Mouse (Mus musculus): ENCODE measurements at regions not wholly inside any gene's neighbourhood (a gene's known extent, or its start where the extent isn't known, plus 50 kb on each side); places are given as distances from the start of the nearest gene placed in this dataset.

- no peak overlapping the region for H3K4me3 ChIP-seq (ENCODE audit: low read depth, low read length)
- no peak overlapping the region for H3K4me2 ChIP-seq (replicated peaks; ENCODE audit: low read depth, low read length)
- H3K27me3 ChIP-seq (ENCODE audit: control insufficient read depth, insufficient read depth, low read length) = no peaks in the 10 kb centered on the region
- H3K9ac ChIP-seq (replicated peaks; ENCODE audit: low read depth, low read length) = no peak overlapping the region
- ATAC-seq (ENCODE audit: insufficient number of reproducible peaks, insufficient read depth, low FRiP score, low read depth) = no peak
- no peaks in the 10 kb centered on the region for H3K4me1 ChIP-seq (ENCODE audit: control insufficient read depth, insufficient read depth, low read length)
- no peak overlapping the region for H3K27ac ChIP-seq (ENCODE audit: low read length)
- no peaks in the 10 kb centered on the region for H3K9me3 ChIP-seq (ENCODE audit: control insufficient read depth, low read depth, low read length)
- no peaks in the 10 kb centered on the region for H3K36me3 ChIP-seq (ENCODE audit: control insufficient read depth, insufficient read depth, low read length)
- WGBS = 76% methylated on average over 5 of the region's 5 CpGs
These were observed 642.7 kb upstream of the Intu start for GRCm38 (mm10) chr3:39888376-39888775.

DNA sequence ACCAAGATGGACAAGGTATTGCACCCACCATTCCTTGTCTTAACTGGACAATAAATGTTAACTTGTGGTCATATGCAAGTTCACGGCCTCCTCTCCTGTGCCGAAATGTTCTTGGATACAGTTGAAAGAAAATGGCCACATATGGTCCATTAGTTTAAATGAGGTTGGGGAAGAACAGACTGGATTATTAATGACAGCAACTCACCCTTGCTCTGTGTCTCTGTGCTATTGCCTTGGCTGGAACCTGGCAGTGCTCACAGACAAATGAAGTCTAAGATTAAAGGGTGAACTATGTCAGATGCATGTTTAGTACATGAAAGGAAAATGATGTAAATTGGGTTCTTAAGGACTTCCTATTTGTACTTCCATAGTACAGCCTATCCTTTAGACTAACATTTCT lies 641.9 kb upstream of the Intu start:
- Histone ChIP-seq H3K27me3 (ENCODE audit: control insufficient read depth, insufficient read depth, low read length) (no peaks in the 10 kb centered on the region), H3K4me2 (replicated peaks; ENCODE audit: low read depth, low read length) (no peak overlapping the region), H3K9ac (replicated peaks; ENCODE audit: low read depth, low read length) (no peak overlapping the region), H3K9me3 (ENCODE audit: control insufficient read depth, low read depth, low read length) (no peaks in the 10 kb centered on the region), H3K4me3 (ENCODE audit: low read depth, low read length) (no peak overlapping the region), H3K4me1 (ENCODE audit: control insufficient read depth, insufficient read depth, low read length) (no peaks in the 10 kb centered on the region), H3K27ac (ENCODE audit: low read length) (no peak overlapping the region), H3K36me3 (ENCODE audit: control insufficient read depth, insufficient read depth, low read length) (no peaks in the 10 kb centered on the region)
- no peak for ATAC-seq (ENCODE audit: insufficient number of reproducible peaks, insufficient read depth, low FRiP score, low read depth)
- WGBS = 72% methylated on average over 2 of the region's 2 CpGs

- no peak for ATAC-seq (ENCODE audit: insufficient number of reproducible peaks, insufficient read depth, low FRiP score, low read depth)
These were observed 632.1 kb upstream of the Intu start for GRCm38 (mm10) chr3:39898961-39899360.

GRCm38 (mm10) chr3:39900207-39900606 lies 630.9 kb upstream of the Intu start:
- WGBS = 65% methylated on average over 2 of the region's 2 CpGs
- H3K36me3 ChIP-seq (ENCODE audit: control insufficient read depth, insufficient read depth, low read length) = no peaks in the 10 kb centered on the region

More at GRCm38 (mm10) chr3:39898961-39899360, 632.1 kb upstream of the Intu start:
- no peaks in the 10 kb centered on the region for H3K9me3 ChIP-seq (ENCODE audit: control insufficient read depth, low read depth, low read length)
- no peaks in the 10 kb centered on the region for H3K27me3 ChIP-seq (ENCODE audit: control insufficient read depth, insufficient read depth, low read length)
- no peaks in the 10 kb centered on the region for H3K36me3 ChIP-seq (ENCODE audit: control insufficient read depth, insufficient read depth, low read length)
- 60% methylated on average over 5 of the region's 5 CpGs for WGBS
- H3K4me2 ChIP-seq (replicated peaks; ENCODE audit: low read depth, low read length) = no peak overlapping the region
- H3K27ac ChIP-seq (ENCODE audit: low read length) = no peak overlapping the region
- no peak overlapping the region for H3K4me3 ChIP-seq (ENCODE audit: low read depth, low read length)
- H3K4me1 ChIP-seq (ENCODE audit: control insufficient read depth, insufficient read depth, low read length) = no peaks in the 10 kb centered on the region
- H3K9ac ChIP-seq (replicated peaks; ENCODE audit: low read depth, low read length) = no peak overlapping the region

DNA sequence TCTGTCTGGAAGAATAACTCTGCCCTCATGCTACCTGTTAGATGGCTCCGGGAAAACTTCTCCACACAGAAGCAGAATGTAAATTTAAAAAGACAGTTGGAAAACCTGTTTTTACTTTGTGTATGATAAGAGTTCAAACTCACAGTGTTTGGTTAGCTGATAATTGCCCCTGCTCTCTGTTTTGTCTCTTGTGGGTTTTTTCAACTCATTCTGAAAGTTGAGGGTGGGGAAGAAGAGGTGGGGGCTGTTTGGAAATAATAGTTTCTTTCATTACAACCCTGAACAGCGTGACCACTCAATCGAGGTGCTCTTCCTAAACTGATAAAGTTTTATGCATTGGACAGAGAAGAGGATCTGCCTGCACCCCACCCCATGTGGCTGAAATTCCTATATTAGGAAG lies 626.7 kb upstream of the Intu start:
- no peaks in the 10 kb centered on the region for H3K4me1 ChIP-seq (ENCODE audit: control insufficient read depth, insufficient read depth, low read length)
- no peak for ATAC-seq (ENCODE audit: insufficient number of reproducible peaks, insufficient read depth, low FRiP score, low read depth)

More at GRCm38 (mm10) chr3:39900207-39900606, 630.9 kb upstream of the Intu start:
- no peak overlapping the region for H3K4me2 ChIP-seq (replicated peaks; ENCODE audit: low read depth, low read length)
- H3K9ac ChIP-seq (replicated peaks; ENCODE audit: low read depth, low read length) = no peak overlapping the region
- H3K4me3 ChIP-seq (ENCODE audit: low read depth, low read length) = no peak overlapping the region
- H3K27ac ChIP-seq (ENCODE audit: low read length) = no peak overlapping the region
- ATAC-seq (ENCODE audit: insufficient number of reproducible peaks, insufficient read depth, low FRiP score, low read depth) = no peak
- H3K9me3 ChIP-seq (ENCODE audit: control insufficient read depth, low read depth, low read length) = no peaks in the 10 kb centered on the region
- H3K27me3 ChIP-seq (ENCODE audit: control insufficient read depth, insufficient read depth, low read length) = no peaks in the 10 kb centered on the region
- no peaks in the 10 kb centered on the region for H3K4me1 ChIP-seq (ENCODE audit: control insufficient read depth, insufficient read depth, low read length)

DNA sequence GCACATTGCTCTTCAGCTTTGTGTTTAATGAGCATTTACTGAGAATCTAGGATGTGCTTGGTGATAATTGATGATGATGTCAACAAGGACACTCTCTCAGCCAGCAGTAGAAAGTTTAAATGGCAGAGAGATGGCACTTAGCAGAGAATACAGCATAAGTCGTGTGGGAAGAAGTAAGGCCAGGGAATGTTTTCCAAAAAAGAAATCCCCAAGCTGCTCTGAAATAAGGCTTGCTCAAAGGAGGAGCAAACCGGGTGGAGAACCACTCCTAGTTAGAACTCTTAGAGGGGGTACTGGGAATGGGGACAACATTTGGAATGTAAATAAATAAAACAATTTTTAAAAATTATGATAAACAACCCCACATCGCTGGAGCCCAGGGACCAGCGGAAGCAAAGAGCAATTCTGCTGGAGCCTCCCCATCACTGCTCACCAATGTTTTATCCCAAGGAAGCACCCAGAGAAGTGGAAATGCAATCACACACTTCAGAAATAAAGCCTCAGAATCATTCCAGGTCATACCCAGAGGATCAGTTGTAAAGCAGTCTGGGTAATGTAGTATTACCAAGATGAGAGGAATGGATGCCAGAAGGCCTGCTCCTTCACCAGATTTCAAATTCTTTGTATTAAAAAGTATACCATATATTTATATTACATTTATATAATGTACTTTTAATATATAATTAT lies 622.3 kb upstream of the Intu start:
- Histone ChIP-seq H3K27me3 (ENCODE audit: control insufficient read depth, insufficient read depth, low read length) (no peaks in the 10 kb centered on the region), H3K9me3 (ENCODE audit: control insufficient read depth, low read depth, low read length) (no peaks in the 10 kb centered on the region), H3K4me3 (ENCODE audit: low read depth, low read length) (no peak overlapping the region), H3K9ac (replicated peaks; ENCODE audit: low read depth, low read length) (no peak overlapping the region), H3K4me1 (ENCODE audit: control insufficient read depth, insufficient read depth, low read length) (no peaks in the 10 kb centered on the region), H3K4me2 (replicated peaks; ENCODE audit: low read depth, low read length) (no peak overlapping the region), H3K36me3 (ENCODE audit: control insufficient read depth, insufficient read depth, low read length) (no peaks in the 10 kb centered on the region), H3K27ac (ENCODE audit: low read length) (no peak overlapping the region)
- ATAC-seq (ENCODE audit: insufficient number of reproducible peaks, insufficient read depth, low FRiP score, low read depth) = no peak
- 73% methylated on average over 4 of the region's 4 CpGs for WGBS

More for the DNA sequence above, 626.7 kb upstream of the Intu start:
- Histone ChIP-seq H3K36me3 (ENCODE audit: control insufficient read depth, insufficient read depth, low read length) (no peaks in the 10 kb centered on the region), H3K4me3 (ENCODE audit: low read depth, low read length) (no peak overlapping the region), H3K27ac (ENCODE audit: low read length) (no peak overlapping the region), H3K9ac (replicated peaks; ENCODE audit: low read depth, low read length) (no peak overlapping the region), H3K4me2 (replicated peaks; ENCODE audit: low read depth, low read length) (no peak overlapping the region), H3K9me3 (ENCODE audit: control insufficient read depth, low read depth, low read length) (no peaks in the 10 kb centered on the region), H3K27me3 (ENCODE audit: control insufficient read depth, insufficient read depth, low read length) (no peaks in the 10 kb centered on the region)
- WGBS = 70% methylated on average over 3 of the region's 3 CpGs

GRCm38 (mm10) chr3:39909642-39910041 lies 621.4 kb upstream of the Intu start:
- no peak overlapping the region for H3K27ac ChIP-seq (ENCODE audit: low read length)
- no peaks in the 10 kb centered on the region for H3K36me3 ChIP-seq (ENCODE audit: control insufficient read depth, insufficient read depth, low read length)
- no peaks in the 10 kb centered on the region for H3K4me1 ChIP-seq (ENCODE audit: control insufficient read depth, insufficient read depth, low read length)
- ATAC-seq (ENCODE audit: insufficient number of reproducible peaks, insufficient read depth, low FRiP score, low read depth) = no peak
- H3K27me3 ChIP-seq (ENCODE audit: control insufficient read depth, insufficient read depth, low read length) = no peaks in the 10 kb centered on the region
- no peak overlapping the region for H3K4me3 ChIP-seq (ENCODE audit: low read depth, low read length)
- no peaks in the 10 kb centered on the region for H3K9me3 ChIP-seq (ENCODE audit: control insufficient read depth, low read depth, low read length)
- no peak overlapping the region for H3K9ac ChIP-seq (replicated peaks; ENCODE audit: low read depth, low read length)
- 60% methylated on average over 1 of the region's 1 CpGs for WGBS
- no peak overlapping the region for H3K4me2 ChIP-seq (replicated peaks; ENCODE audit: low read depth, low read length)

- H3K27ac ChIP-seq (ENCODE audit: low read length) = no peak overlapping the region
- no peaks in the 10 kb centered on the region for H3K27me3 ChIP-seq (ENCODE audit: control insufficient read depth, insufficient read depth, low read length)
- no peak overlapping the region for H3K4me2 ChIP-seq (replicated peaks; ENCODE audit: low read depth, low read length)
- 85% methylated on average over 2 of the region's 2 CpGs for WGBS
- H3K36me3 ChIP-seq (ENCODE audit: control insufficient read depth, insufficient read depth, low read length) = no peaks in the 10 kb centered on the region
- H3K4me1 ChIP-seq (ENCODE audit: control insufficient read depth, insufficient read depth, low read length) = no peaks in the 10 kb centered on the region
- H3K9ac ChIP-seq (replicated peaks; ENCODE audit: low read depth, low read length) = no peak overlapping the region
- H3K4me3 ChIP-seq (ENCODE audit: low read depth, low read length) = no peak overlapping the region
- H3K9me3 ChIP-seq (ENCODE audit: control insufficient read depth, low read depth, low read length) = no peaks in the 10 kb centered on the region
- no peak for ATAC-seq (ENCODE audit: insufficient number of reproducible peaks, insufficient read depth, low FRiP score, low read depth)
These were observed 612.5 kb upstream of the Intu start for GRCm38 (mm10) chr3:39918601-39919000.

GRCm38 (mm10) chr3:39925436-39925835 lies 605.6 kb upstream of the Intu start:
- no peak overlapping the region for H3K4me2 ChIP-seq (replicated peaks; ENCODE audit: low read depth, low read length)
- H3K4me1 ChIP-seq (ENCODE audit: control insufficient read depth, insufficient read depth, low read length) = no peaks in the 10 kb centered on the region
- H3K9ac ChIP-seq (replicated peaks; ENCODE audit: low read depth, low read length) = no peak overlapping the region
- no peak for ATAC-seq (ENCODE audit: insufficient number of reproducible peaks, insufficient read depth, low FRiP score, low read depth)
- H3K27me3 ChIP-seq (ENCODE audit: control insufficient read depth, insufficient read depth, low read length) = no peaks in the 10 kb centered on the region
- WGBS = 72% methylated on average over 3 of the region's 3 CpGs
- no peak overlapping the region for H3K27ac ChIP-seq (ENCODE audit: low read length)
- no peaks in the 10 kb centered on the region for H3K9me3 ChIP-seq (ENCODE audit: control insufficient read depth, low read depth, low read length)
- no peak overlapping the region for H3K4me3 ChIP-seq (ENCODE audit: low read depth, low read length)
- no peaks in the 10 kb centered on the region for H3K36me3 ChIP-seq (ENCODE audit: control insufficient read depth, insufficient read depth, low read length)
